17 mouse cellular contexts compared by ENCODE assay signal in genomic region chr12:16021202-16021821, GRCm38 (mm10).
DNase-seq lines count a peak whose midpoint lies in the region; ATAC-seq and TF ChIP-seq lines count a peak whose summit lies in the region.
"Had no signal": no experiment of that assay in that cellular context is flagged by ENCODE, and none has a peak within 500 bp of the region (broad histone marks: within the 10 kb centered on the region; RNA-seq: fewer than 3 reads in every experiment).

No protein-coding gene starts in this region.

- H3K9me3 ChIP-seq in limb, embryonic 14.5 days (ENCODE audit: control insufficient read depth, low read length), result no peaks in the 10 kb centered on the region
- no peaks in the 10 kb centered on the region for H3K9me3 ChIP-seq in limb, embryonic 10.5 days (replicated peaks)
- H3K9me3 ChIP-seq: forebrain, embryonic 12.5 days; G1E; hindbrain, embryonic 13.5 days had no signal

- no peaks in the 10 kb centered on the region for H3K27me3 ChIP-seq in limb, embryonic 14.5 days (ENCODE audit: control insufficient read depth, insufficient read depth, low read length)
- no peaks in the 10 kb centered on the region for H3K27me3 ChIP-seq in limb, embryonic 10.5 days (ENCODE audit: low read depth, poor library complexity, severe bottlenecking)
- H3K27me3 ChIP-seq: forebrain, embryonic 12.5 days; hindbrain, embryonic 13.5 days had no signal

- 65% methylated on average over 1 of the region's 1 CpGs for WGBS in limb, embryonic 14.5 days
- 74% methylated on average over 1 of the region's 1 CpGs for WGBS in limb, embryonic 10.5 days

- H3K4me3 ChIP-seq in limb, embryonic 14.5 days (replicated peaks; ENCODE audit: low read length), result no peak overlapping the region
- no peak overlapping the region for H3K4me3 ChIP-seq in limb, embryonic 10.5 days
- H3K4me3 ChIP-seq: forebrain, embryonic 12.5 days; hindbrain, embryonic 13.5 days; left cerebral cortex, adult 2 months had no signal

- H3K36me3 ChIP-seq in limb, embryonic 14.5 days (ENCODE audit: control insufficient read depth, insufficient read depth, low read length), result no peaks in the 10 kb centered on the region
- no peaks in the 10 kb centered on the region for H3K36me3 ChIP-seq in limb, embryonic 10.5 days
- H3K36me3 ChIP-seq: forebrain, embryonic 12.5 days; G1E; hindbrain, embryonic 13.5 days had no signal

- no peaks in the 10 kb centered on the region for H3K4me1 ChIP-seq in limb, embryonic 14.5 days (ENCODE audit: control insufficient read depth, insufficient read depth, low read length)
- no peaks in the 10 kb centered on the region for H3K4me1 ChIP-seq in limb, embryonic 10.5 days
- H3K4me1 ChIP-seq: forebrain, embryonic 12.5 days; hindbrain, embryonic 13.5 days had no signal

- intact Hi-C loops in heart, postnatal 10 days (cut with DNase I), result no loop called here

- H3K27ac ChIP-seq in limb, embryonic 14.5 days (replicated peaks; ENCODE audit: low read depth, low read length), result no peak overlapping the region
- H3K27ac ChIP-seq in limb, embryonic 10.5 days, result no peak overlapping the region
- H3K27ac ChIP-seq: forebrain, embryonic 12.5 days; hindbrain, embryonic 13.5 days; left cerebral cortex, adult 2 months had no signal

- ATAC-seq in limb, embryonic 14.5 days (ENCODE audit: low FRiP score, low read depth), result no peak
- no peak for ATAC-seq in inflammation-experienced regulatory T-cells, adult 6 months

- H3K4me2 ChIP-seq in limb, embryonic 14.5 days (replicated peaks; ENCODE audit: low read depth, low read length, severe bottlenecking), result no peak overlapping the region
- H3K4me2 ChIP-seq: forebrain, embryonic 12.5 days; hindbrain, embryonic 13.5 days; lung, embryonic 14.5 days had no signal

- H3K9ac ChIP-seq in limb, embryonic 14.5 days (ENCODE audit: low read depth, low read length, severe bottlenecking), result no peak overlapping the region
- H3K9ac ChIP-seq: forebrain, embryonic 12.5 days; hindbrain, embryonic 13.5 days; lung, embryonic 14.5 days had no signal

- DNase-seq in limb, embryonic 14.5 days (ENCODE audit: low spot score), result peak; percentile 40
- DNase-seq in limb, embryonic 10.5 days (ENCODE audit: low spot score), result no peak
- peak; percentile 47 for DNase-seq in c-Kit-positive CD71-positive TER-119-negative erythroid progenitor cells, embryonic 14.5 days (ENCODE audit: low read depth)
- peak; percentile 65 to 73 for DNase-seq in heart, postnatal 10 days
- DNase-seq in mesoderm, embryonic 11.5 days (ENCODE audit: low read depth, low spot score), result peak; percentile 56
- DNase-seq in spleen, postnatal 36 days (ENCODE audit: low spot score in 2 of 2), result no peak
- no peak for DNase-seq in spleen, adult 12 weeks (ENCODE audit: low spot score)
- DNase-seq: adrenal gland, postnatal 14 days; cerebellum, postnatal 25 days; kidney, postnatal 10 days; lung, embryonic 14.5 days; thymus, postnatal 36 days had no signal

- TF ChIP-seq POLR2A in limb, embryonic 14.5 days (IDR thresholded peaks at IDR 0.05; ENCODE audit: borderline replicate concordance, extremely low read depth, insufficient read depth, insufficient read length), result no peak

Comparison
In these comparisons a context has a peak if more than half of its experiments do, and no peak if none do; other contexts are left out.
1. DNase-seq: peak in limb, embryonic 14.5 days (single experiment), c-Kit-positive CD71-positive TER-119-negative erythroid progenitor cells, embryonic 14.5 days (single experiment), heart, postnatal 10 days (2 of 2) and mesoderm, embryonic 11.5 days (single experiment); none in limb, embryonic 10.5 days (single experiment), spleen, postnatal 36 days (0 of 2) and spleen, adult 12 weeks (single experiment).